Mouse (Mus musculus) midbrain, embryonic 16.5 days (tissue): ENCODE measurements around the gene Fgf12. TPM values are rescaled to one million over a fixed set of nuclear protein-coding genes. Genes with fewer than 3 reads are reported as not detected.
A peak's percentile ranks its signal among the peaks of the same experiment; 100 is the strongest.

Experiments used
- ATAC-seq: fragments of 200-750 bp; cut with Nextera tagmentation; 2 replicates; pipeline ENCODE4 v1.8.0; 2017; ENCODE audit warnings: moderate TSS enrichment
- H3K27ac ChIP-seq: fragments of 300-500 bp; sonication (generic); 2 replicates; pipeline ENCODE4 v1.5.1; 2014; ENCODE audit warnings: mild to moderate bottlenecking, low read length, mixed read lengths
- H3K27me3 ChIP-seq: fragments of 300-500 bp; sonication (generic); 2 replicates; pipeline ENCODE4 v1.6.1; 2014; ENCODE audit warnings: low read depth, low read length, mixed read lengths; ENCODE audit not compliant: control insufficient read depth, insufficient read depth
- H3K36me3 ChIP-seq: fragments of 300-500 bp; sonication (generic); 2 replicates; pipeline ENCODE4 v1.6.1; 2014; ENCODE audit warnings: mild to moderate bottlenecking, low read length, moderate library complexity, mixed read lengths; ENCODE audit not compliant: control insufficient read depth, insufficient read depth
- H3K4me1 ChIP-seq: fragments of 300-500 bp; sonication (generic); 2 replicates; pipeline ENCODE4 v1.6.1; 2014; ENCODE audit warnings: mild to moderate bottlenecking, low read length, mixed read lengths; ENCODE audit not compliant: control insufficient read depth, insufficient read depth
- H3K4me2 ChIP-seq: fragments of 300-500 bp; sonication (generic); 2 replicates; pipeline ENCODE4 v1.6.1; 2014; ENCODE audit warnings: mild to moderate bottlenecking, low read length, mixed read lengths
- H3K4me3 ChIP-seq: fragments of 300-500 bp; sonication (generic); 2 replicates; pipeline ENCODE4 v1.5.1; 2014; ENCODE audit warnings: low read depth, mild to moderate bottlenecking, low read length, moderate library complexity, mixed read lengths
- H3K9ac ChIP-seq: fragments of 300-500 bp; sonication (generic); 2 replicates; pipeline ENCODE4 v1.6.1; 2014; ENCODE audit warnings: low read depth, low read length, mixed read lengths
- H3K9me3 ChIP-seq: fragments of 300-500 bp; sonication (generic); replicated peaks from 2 replicates; pipeline ENCODE4 v1.6.1; 2014; ENCODE audit warnings: mild to moderate bottlenecking, low read length, mixed read lengths; ENCODE audit not compliant: control insufficient read depth, poor library complexity, severe bottlenecking
- WGBS: fragments of 180-500 bp; shearing (Covaris S2); extraction: QIAGEN DNeasy Blood & Tissue Kit; methylation state at CpG from one replicate; pipeline ENCODE4 v1.1.7; 2014; 5-methylcytosine and 5-hydroxymethylcytosine counted together
- polyA plus RNA-seq: library from polyadenylated mRNA; unstranded; fragments of >200 nt; fragmentation: Nextera tagmentation; extraction: Ambion mirVana; gene quantifications from 2 replicates; pipeline ENCODE4 v1.2.1, GENCODE M21; 2015

The Fgf12 gene
- polyA plus RNA-seq, 1 experiment from 2014 or later = 47.5 TPM

GRCm38 (mm10) chr16:28592466-28592865, 160.4 kb downstream of the Fgf12 start:
- Histone ChIP-seq H3K27me3 (no peaks in the 10 kb centered on the region), H3K36me3 (no peaks in the 10 kb centered on the region), H3K9me3 (no peaks in the 10 kb centered on the region), H3K9ac (no peak overlapping the region), H3K4me1 (0 out of 2 replicates have a peak, but pooled peaks cover 2% of the 10 kb centered on the region), H3K4me3 (no peak overlapping the region), H3K4me2 (no peak overlapping the region), H3K27ac (no peak overlapping the region)
- ATAC-seq = peak; percentile 61
- 64% methylated on average over 6 of the region's 6 CpGs for WGBS

DNA sequence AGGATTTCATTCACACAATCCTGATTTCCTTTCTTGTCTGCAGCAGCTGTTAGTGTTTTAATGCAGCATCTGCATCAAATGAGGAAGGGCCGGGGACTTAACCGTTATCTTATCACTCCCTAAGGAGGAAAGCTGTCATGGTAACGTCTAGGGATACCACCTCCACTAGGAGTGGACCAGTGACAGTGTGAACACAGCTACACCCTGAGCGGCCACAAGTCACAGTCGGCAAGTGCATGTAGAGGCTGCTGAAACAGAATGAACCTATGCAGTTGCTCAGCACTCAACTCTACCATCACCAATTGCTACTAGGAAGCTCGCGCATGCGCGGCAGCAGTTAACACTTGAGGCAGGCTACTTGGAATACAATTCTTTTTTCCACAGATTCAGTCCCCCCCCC, 161.3 kb downstream of the Fgf12 start:
- 32% methylated on average over 9 of the region's 9 CpGs for WGBS

DNA sequence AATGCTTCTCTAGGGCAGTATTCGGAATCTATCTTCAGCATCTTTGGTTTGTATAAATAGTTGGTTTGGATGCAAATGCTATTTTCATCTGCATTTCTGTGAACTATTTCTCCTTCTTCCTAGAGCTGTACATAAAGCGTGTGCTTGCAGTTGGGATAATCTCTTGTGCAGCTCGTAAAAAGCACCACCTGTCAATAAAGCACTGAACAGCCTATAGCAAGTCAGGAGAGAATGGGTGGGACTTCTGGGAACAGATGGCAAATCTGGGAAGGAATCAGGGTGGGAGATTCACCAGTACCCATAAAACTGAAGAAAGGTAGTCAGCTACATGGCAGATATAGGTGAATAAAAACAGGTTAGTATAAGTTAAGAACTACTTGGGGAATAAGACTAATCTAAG, 180.7 kb downstream of the Fgf12 start:
- Histone ChIP-seq H3K4me2 (no peak overlapping the region), H3K27ac (no peak overlapping the region), H3K27me3 (no peaks in the 10 kb centered on the region), H3K9ac (no peak overlapping the region), H3K36me3 (no peaks in the 10 kb centered on the region), H3K4me3 (no peak overlapping the region), H3K4me1 (no peaks in the 10 kb centered on the region), H3K9me3 (no peaks in the 10 kb centered on the region)
- WGBS = 48% methylated on average over 3 of the region's 3 CpGs
- ATAC-seq = no peak

More for the DNA sequence above, 161.3 kb downstream of the Fgf12 start:
- Histone ChIP-seq H3K4me2 (no peak overlapping the region), H3K27ac (no peak overlapping the region), H3K4me3 (no peak overlapping the region), H3K4me1 (0 out of 2 replicates have a peak, but pooled peaks cover 2% of the 10 kb centered on the region), H3K9me3 (no peaks in the 10 kb centered on the region), H3K27me3 (no peaks in the 10 kb centered on the region), H3K36me3 (no peaks in the 10 kb centered on the region), H3K9ac (no peak overlapping the region)
- no peak for ATAC-seq

DNA sequence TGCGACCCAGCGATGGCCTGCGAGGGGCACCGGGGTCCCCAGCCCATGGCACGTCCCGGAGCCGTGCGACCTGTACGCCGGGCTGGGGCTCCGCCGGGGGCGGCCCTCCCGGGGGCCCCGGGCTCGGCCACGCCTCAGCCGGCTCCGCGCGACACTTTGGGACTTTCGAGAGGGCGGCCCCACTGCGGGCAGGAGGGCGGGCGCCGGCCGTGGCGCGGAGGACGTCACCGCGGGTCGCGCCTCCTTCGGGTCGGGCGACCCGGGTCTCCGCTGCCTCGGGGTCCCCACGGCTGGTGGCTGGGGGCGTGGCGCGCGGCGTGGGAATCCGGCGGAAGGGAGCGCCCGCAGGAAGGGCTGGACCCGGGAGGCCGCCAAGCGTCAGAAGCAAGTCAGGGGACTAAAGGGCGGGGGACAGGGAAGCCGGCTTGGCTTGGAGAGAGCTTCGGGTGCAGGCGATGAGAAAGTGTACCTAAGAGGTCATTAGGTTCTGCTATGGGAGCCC, 188.1 kb downstream of the Fgf12 start:
- Histone ChIP-seq H3K9me3 (no peaks in the 10 kb centered on the region), H3K27me3 (peaks cover 15% of the 10 kb centered on the region), H3K4me1 (peaks cover 8% of the 10 kb centered on the region), H3K4me3 (peak overlapping the region; percentile 78), H3K9ac (peak overlapping the region; percentile 71), H3K4me2 (peak overlapping the region; percentile 99), H3K36me3 (no peaks in the 10 kb centered on the region), H3K27ac (no peak overlapping the region)
- ATAC-seq = peak; percentile 88
- under 1% methylated on average over 56 of the region's 58 CpGs for WGBS

- Histone ChIP-seq H3K36me3 (no peaks in the 10 kb centered on the region), H3K4me2 (peak overlapping the region; percentile 99)
- under 1% methylated on average over 44 of the region's 45 CpGs for WGBS
Measured at GRCm38 (mm10) chr16:28564075-28564715, 188.7 kb downstream of the Fgf12 start.

DNA sequence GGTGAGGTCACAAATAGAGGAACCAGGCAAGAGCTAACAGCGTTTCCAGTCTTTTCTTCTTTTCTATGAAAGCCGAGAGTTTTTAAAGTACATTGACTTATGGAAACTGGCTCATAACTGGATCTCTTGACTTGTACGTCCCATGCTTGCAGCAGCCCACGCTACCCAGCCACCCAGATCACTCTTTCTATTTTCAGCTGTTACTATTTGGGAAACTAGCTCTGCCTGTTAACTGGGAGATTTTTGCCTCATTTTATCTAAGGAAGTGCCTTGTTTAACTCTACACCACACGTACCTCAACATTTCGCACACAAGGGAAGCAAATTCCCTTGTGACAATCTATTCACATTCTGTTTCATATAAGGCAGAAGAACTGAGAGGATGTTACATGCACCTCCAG, 190.0 kb downstream of the Fgf12 start:
- no peak overlapping the region for H3K27ac ChIP-seq
- peaks cover 15% of the 10 kb centered on the region for H3K27me3 ChIP-seq
- no peak overlapping the region for H3K4me2 ChIP-seq
- no peaks in the 10 kb centered on the region for H3K36me3 ChIP-seq
- H3K4me3 ChIP-seq = no peak overlapping the region
- peaks cover 8% of the 10 kb centered on the region for H3K4me1 ChIP-seq
- no peak overlapping the region for H3K9ac ChIP-seq
- H3K9me3 ChIP-seq = no peaks in the 10 kb centered on the region
- 75% methylated on average over 6 of the region's 6 CpGs for WGBS
- ATAC-seq = no peak

More at GRCm38 (mm10) chr16:28564075-28564715, 188.7 kb downstream of the Fgf12 start:
- Histone ChIP-seq H3K4me1 (peaks cover 8% of the 10 kb centered on the region), H3K9ac (peak overlapping the region; percentile 71), H3K27ac (no peak overlapping the region), H3K27me3 (peaks cover 15% of the 10 kb centered on the region), H3K4me3 (peak overlapping the region; percentile 78), H3K9me3 (no peaks in the 10 kb centered on the region)
- ATAC-seq = peak; percentile 79

- H3K4me1 ChIP-seq = no peaks in the 10 kb centered on the region
- no peak overlapping the region for H3K4me2 ChIP-seq
- H3K9ac ChIP-seq = no peak overlapping the region
- H3K9me3 ChIP-seq = no peaks in the 10 kb centered on the region
- ATAC-seq = no peak
- H3K27me3 ChIP-seq = no peaks in the 10 kb centered on the region
- H3K36me3 ChIP-seq = no peaks in the 10 kb centered on the region
- WGBS = 83% methylated on average over 10 of the region's 10 CpGs
- H3K27ac ChIP-seq = no peak overlapping the region
- H3K4me3 ChIP-seq = no peak overlapping the region
Measured at GRCm38 (mm10) chr16:28555219-28555618, 197.6 kb downstream of the Fgf12 start.

DNA sequence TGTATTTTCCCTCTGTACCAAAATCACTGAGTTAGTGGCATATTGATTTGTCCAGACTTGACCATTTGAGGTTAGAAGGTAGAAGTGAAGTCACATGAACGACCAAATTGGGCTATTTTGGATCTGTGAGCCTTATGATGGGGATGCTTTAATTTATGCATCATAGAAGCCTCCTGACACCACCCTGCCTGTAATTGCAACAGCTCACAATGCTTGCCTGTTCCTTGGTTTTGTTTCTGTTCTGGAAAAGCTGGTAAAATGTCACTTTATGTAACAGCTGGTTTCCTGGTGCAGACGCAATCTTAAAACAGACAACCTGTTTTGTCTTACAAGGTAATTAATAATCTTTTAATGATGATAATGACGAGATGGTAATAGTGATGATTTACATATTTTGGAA, 213.4 kb downstream of the Fgf12 start:
- no peaks in the 10 kb centered on the region for H3K4me1 ChIP-seq

More for the DNA sequence above, 213.4 kb downstream of the Fgf12 start:
- H3K9ac ChIP-seq = no peak overlapping the region
- no peaks in the 10 kb centered on the region for H3K36me3 ChIP-seq
- 77% methylated on average over 3 of the region's 3 CpGs for WGBS
- no peaks in the 10 kb centered on the region for H3K9me3 ChIP-seq
- H3K4me3 ChIP-seq = no peak overlapping the region
- no peak for ATAC-seq
- H3K27me3 ChIP-seq = no peaks in the 10 kb centered on the region
- H3K4me2 ChIP-seq = no peak overlapping the region
- H3K27ac ChIP-seq = no peak overlapping the region
